Mouse (Mus musculus) stomach, embryonic 16.5 days (tissue): Measurements from ENCODE around the gene Stx5a. TPM values are rescaled to one million over a fixed set of nuclear protein-coding genes. Genes with fewer than 3 reads are reported as not detected.

Experiments used
- ATAC-seq: fragments of 200-750 bp; cut with Nextera tagmentation; 2 replicates; pipeline ENCODE4 v1.8.0; 2017; ENCODE audit warnings: moderate number of reproducible peaks, moderate TSS enrichment; ENCODE audit not compliant: insufficient read depth, low FRiP score
- H3K27ac ChIP-seq: fragments of 300-500 bp; sonication (generic); 2 replicates; pipeline ENCODE4 v1.5.1; 2014; ENCODE audit warnings: low read length
- H3K27me3 ChIP-seq: fragments of 300-500 bp; sonication (generic); 2 replicates; pipeline ENCODE4 v1.6.1; 2014; ENCODE audit warnings: low read length, control low read depth, mixed read lengths; ENCODE audit not compliant: control insufficient read depth, insufficient read depth
- H3K36me3 ChIP-seq: fragments of 300-500 bp; sonication (generic); 2 replicates; pipeline ENCODE4 v1.6.1; 2014; ENCODE audit warnings: low read length; ENCODE audit not compliant: control insufficient read depth, insufficient read depth
- H3K4me1 ChIP-seq: fragments of 300-500 bp; sonication (generic); 2 replicates; pipeline ENCODE4 v1.6.1; 2014; ENCODE audit warnings: low read length, control low read depth, mixed read lengths; ENCODE audit not compliant: control insufficient read depth, insufficient read depth
- H3K4me2 ChIP-seq: fragments of 300-500 bp; sonication (generic); 2 replicates; pipeline ENCODE4 v1.6.1; 2014; ENCODE audit warnings: low read depth, low read length, mixed read lengths
- H3K4me3 ChIP-seq: fragments of 300-500 bp; sonication (generic); replicated peaks from 2 replicates; pipeline ENCODE4 v1.5.1; 2014; ENCODE audit warnings: mild to moderate bottlenecking, low read length
- H3K9ac ChIP-seq: fragments of 300-500 bp; sonication (generic); 2 replicates; pipeline ENCODE4 v1.6.1; 2014; ENCODE audit warnings: low read length
- H3K9me3 ChIP-seq: fragments of 300-500 bp; sonication (generic); replicated peaks from 2 replicates; pipeline ENCODE4 v1.6.1; 2016; ENCODE audit warnings: low read length, control low read depth; ENCODE audit not compliant: control insufficient read depth
- WGBS: fragments of 180-500 bp; shearing (Covaris S2); extraction: QIAGEN DNeasy Blood & Tissue Kit; methylation state at CpG from one replicate; pipeline ENCODE4 v1.1.7; 2014; 5-methylcytosine and 5-hydroxymethylcytosine counted together
- polyA plus RNA-seq: library from polyadenylated mRNA; unstranded; fragments of >200 nt; fragmentation: Nextera tagmentation; extraction: Ambion mirVana; gene quantifications from 2 replicates; pipeline ENCODE4 v1.2.1, GENCODE M21; 2015

Gene Stx5a
- polyA plus RNA-seq, 1 experiment from 2014 or later: 148 TPM

- Histone ChIP-seq H3K9me3 (no peaks in the 10 kb centered on the region), H3K4me1 (peaks cover 16% of the 10 kb centered on the region), H3K27me3 (no peaks in the 10 kb centered on the region), H3K36me3 (peaks cover 23% of the 10 kb centered on the region; the same call in 1 of the 2 replicates), H3K27ac (no peak overlapping the region), H3K9ac (no peak overlapping the region), H3K4me3 (no peak overlapping the region), H3K4me2 (no peak overlapping the region)
- ATAC-seq: no peak
- 90% methylated on average over 7 of the region's 7 CpGs for WGBS
Observed at GRCm38 (mm10) chr19:8706930-8707329, 34.3 kb upstream of the Stx5a start.

- Histone ChIP-seq H3K36me3 (peaks cover 23% of the 10 kb centered on the region; the same call in 1 of the 2 replicates), H3K9me3 (no peaks in the 10 kb centered on the region), H3K4me2 (no peak overlapping the region), H3K4me1 (peaks cover 23% of the 10 kb centered on the region), H3K27ac (no peak overlapping the region), H3K4me3 (no peak overlapping the region), H3K9ac (no peak overlapping the region), H3K27me3 (no peaks in the 10 kb centered on the region)
- no peak for ATAC-seq
- WGBS: 89% methylated on average over 8 of the region's 8 CpGs
Observed at GRCm38 (mm10) chr19:8708954-8709353, 32.3 kb upstream of the Stx5a start.

GRCm38 (mm10) chr19:8710057-8710456 is 31.2 kb upstream of the Stx5a start:
- no peak overlapping the region for H3K4me3 ChIP-seq
- H3K9ac ChIP-seq: peak overlapping the region; percentile 6; the same call in 1 of the 2 replicates
- no peaks in the 10 kb centered on the region for H3K9me3 ChIP-seq
- ATAC-seq: no peak
- H3K27ac ChIP-seq: peak overlapping the region; percentile 74
- 69% methylated on average over 2 of the region's 2 CpGs for WGBS
- H3K36me3 ChIP-seq: peaks cover 23% of the 10 kb centered on the region; the same call in 1 of the 2 replicates
- peaks cover 26% of the 10 kb centered on the region for H3K4me1 ChIP-seq
- no peak overlapping the region for H3K4me2 ChIP-seq
- H3K27me3 ChIP-seq: no peaks in the 10 kb centered on the region

GRCm38 (mm10) chr19:8711506-8711905 is 29.7 kb upstream of the Stx5a start:
- Histone ChIP-seq H3K27ac (peak overlapping the region; percentile 94), H3K4me1 (peaks cover 26% of the 10 kb centered on the region), H3K4me3 (peak overlapping the region; percentile 85), H3K27me3 (no peaks in the 10 kb centered on the region), H3K36me3 (peaks cover 20% of the 10 kb centered on the region; the same call in 1 of the 2 replicates), H3K9ac (peak overlapping the region; percentile 91), H3K9me3 (no peaks in the 10 kb centered on the region), H3K4me2 (peak overlapping the region; percentile 76)
- no peak for ATAC-seq
- WGBS: 61% methylated on average over 4 of the region's 4 CpGs

GRCm38 (mm10) chr19:8711949-8712869 is 29.0 kb upstream of the Stx5a start:
- H3K9ac ChIP-seq: peak overlapping the region; percentile 91
- H3K27ac ChIP-seq: peak overlapping the region; percentile 94
- H3K9me3 ChIP-seq: no peaks in the 10 kb centered on the region
- H3K4me1 ChIP-seq: peaks cover 26% of the 10 kb centered on the region
- 47% methylated on average over 10 of the region's 10 CpGs for WGBS
- peak overlapping the region; percentile 85 for H3K4me3 ChIP-seq
- H3K4me2 ChIP-seq: peak overlapping the region; percentile 76
- no peaks in the 10 kb centered on the region for H3K27me3 ChIP-seq
- ATAC-seq: no peak
- peaks cover 19% of the 10 kb centered on the region; the same call in 1 of the 2 replicates for H3K36me3 ChIP-seq

GRCm38 (mm10) chr19:8712870-8713305 is 28.3 kb upstream of the Stx5a start:
- peaks cover 26% of the 10 kb centered on the region for H3K4me1 ChIP-seq
- H3K27ac ChIP-seq: peak overlapping the region; percentile 94
- no peaks in the 10 kb centered on the region for H3K9me3 ChIP-seq
- ATAC-seq: peak; percentile 52; the same call in 1 of the 2 replicates
- under 1% methylated on average over 13 of the region's 13 CpGs for WGBS
- peak overlapping the region; percentile 85 for H3K4me3 ChIP-seq
- H3K27me3 ChIP-seq: no peaks in the 10 kb centered on the region
- H3K4me2 ChIP-seq: peak overlapping the region; percentile 76
- peaks cover 14% of the 10 kb centered on the region; the same call in 1 of the 2 replicates for H3K36me3 ChIP-seq
- peak overlapping the region; percentile 91 for H3K9ac ChIP-seq

GRCm38 (mm10) chr19:8713306-8713996 is 27.8 kb upstream of the Stx5a start:
- peak overlapping the region; percentile 76 for H3K4me2 ChIP-seq
- peak overlapping the region; percentile 94 for H3K27ac ChIP-seq
- peak overlapping the region; percentile 91 for H3K9ac ChIP-seq
- peak; percentile 92 for ATAC-seq
- no peaks in the 10 kb centered on the region for H3K9me3 ChIP-seq
- peak overlapping the region; percentile 85 for H3K4me3 ChIP-seq
- H3K4me1 ChIP-seq: peaks cover 26% of the 10 kb centered on the region
- under 1% methylated on average over 51 of the region's 51 CpGs for WGBS
- peaks cover 12% of the 10 kb centered on the region; the same call in 1 of the 2 replicates for H3K36me3 ChIP-seq
- no peaks in the 10 kb centered on the region for H3K27me3 ChIP-seq

- Histone ChIP-seq H3K9me3 (no peaks in the 10 kb centered on the region), H3K4me3 (peak overlapping the region; percentile 85), H3K36me3 (peaks cover 8% of the 10 kb centered on the region; the same call in 1 of the 2 replicates), H3K4me1 (peaks cover 26% of the 10 kb centered on the region), H3K27me3 (no peaks in the 10 kb centered on the region), H3K4me2 (peak overlapping the region; percentile 76), H3K27ac (peak overlapping the region; percentile 94), H3K9ac (peak overlapping the region; percentile 91)
- ATAC-seq: 0 out of 2 replicates have a peak, but pooled peaks have one; percentile 0
- 7% methylated on average over 13 of the region's 13 CpGs for whole genome bisulfite sequencing
Observed at GRCm38 (mm10) chr19:8713997-8714652, 27.1 kb upstream of the Stx5a start.
